Mouse (Mus musculus): Measurements from ENCODE around the gene A4galt.

GRCm38 (mm10) chr15:83182351-83182750, 69.2 kb downstream of the A4galt start:
- TF ChIP-seq EP300 (IDR thresholded peaks at IDR 0.05; ENCODE audit: low read depth) (no peak), CTCF (IDR thresholded peaks at IDR 0.05; ENCODE audit: low read depth) (no peak)

Data from liver, postnatal 0 days (tissue).